Mouse (Mus musculus) heart, postnatal 0 days (tissue): ENCODE results near the gene Qk. TPM values are rescaled to one million over a fixed set of nuclear protein-coding genes. Genes with fewer than 3 reads are reported as not detected.
A peak's percentile ranks its signal among the peaks of the same experiment; 100 is the strongest.

Source experiments
- ATAC-seq: fragments of 200-750 bp; cut with Nextera tagmentation; 2 replicates; pipeline ENCODE4 v1.8.0; 2017; ENCODE audit warnings: low read depth, moderate number of reproducible peaks, moderate library complexity; ENCODE audit not compliant: insufficient read depth
- DNase-seq: peaks from one replicate; pipeline ENCODE4 v3.0.0-alpha.2; 2016; ENCODE audit warnings: low spot score
- H3K27ac ChIP-seq: fragments of 300-500 bp; sonication (generic); 2 replicates; pipeline ENCODE4 v1.5.1; 2014; ENCODE audit warnings: low read depth, mild to moderate bottlenecking
- H3K27me3 ChIP-seq: fragments of 300-500 bp; sonication (generic); 2 replicates; pipeline ENCODE4 v1.6.1; 2014; ENCODE audit warnings: low read length, mixed read lengths; ENCODE audit not compliant: control insufficient read depth, insufficient read depth
- H3K36me3 ChIP-seq: fragments of 300-500 bp; sonication (generic); replicated peaks from 2 replicates; pipeline ENCODE4 v1.6.1; 2014; ENCODE audit warnings: low read length, mixed read lengths; ENCODE audit not compliant: control insufficient read depth, insufficient read depth
- H3K4me1 ChIP-seq: fragments of 300-500 bp; sonication (generic); 2 replicates; pipeline ENCODE4 v1.6.1; 2014; ENCODE audit warnings: antibody characterized with exemption; ENCODE audit not compliant: control insufficient read depth, insufficient read depth
- H3K4me2 ChIP-seq: fragments of 300-500 bp; sonication (generic); 2 replicates; pipeline ENCODE4 v1.6.1; 2014; ENCODE audit warnings: low read depth, mild to moderate bottlenecking, low read length, moderate library complexity
- H3K4me3 ChIP-seq: fragments of 300-500 bp; sonication (generic); 2 replicates; pipeline ENCODE4 v1.5.1; 2014; ENCODE audit warnings: low read depth, low read length
- H3K9ac ChIP-seq: fragments of 300-500 bp; sonication (generic); replicated peaks from 2 replicates; pipeline ENCODE4 v1.6.1; 2014; ENCODE audit warnings: low read depth, low read length, mixed read lengths
- H3K9me3 ChIP-seq: fragments of 300-500 bp; sonication (generic); replicated peaks from 2 replicates; pipeline ENCODE4 v1.6.1; 2016; ENCODE audit warnings: low read length; ENCODE audit not compliant: control insufficient read depth
- CTCF ChIP-seq: IDR thresholded peaks from 2 replicates; pipeline ENCODE4 v1.5.1; 2016; ENCODE audit warnings: antibody characterized with exemption, control low read depth, low read depth
- EP300 ChIP-seq: IDR thresholded peaks from 2 replicates; pipeline ENCODE4 v1.6.1; 2016; ENCODE audit warnings: antibody characterized with exemption, low read depth
- WGBS: fragments of 180-500 bp; shearing (Covaris S2); extraction: QIAGEN DNeasy Blood & Tissue Kit; methylation state at CpG from one replicate; pipeline ENCODE4 v1.1.7; 2014; 5-methylcytosine and 5-hydroxymethylcytosine counted together
- polyA plus RNA-seq: library from polyadenylated mRNA; unstranded; fragments of >200 nt; fragmentation: Nextera tagmentation; extraction: Ambion mirVana; gene quantifications from 2 replicates; pipeline ENCODE4 v1.2.1, GENCODE M21; 2015
- total RNA-seq: library from RNA; depleted of rRNA; stranded (reverse); fragments of >200 nt; gene quantifications from 2 replicates; pipeline ENCODE4 v1.2.3, GENCODE M21; 2014; ENCODE audit warnings: low replicate concordance

The Qk gene
- total and polyA plus RNA-seq, 2 experiments from 2014 or later: 54.8 to 359 TPM

DNA sequence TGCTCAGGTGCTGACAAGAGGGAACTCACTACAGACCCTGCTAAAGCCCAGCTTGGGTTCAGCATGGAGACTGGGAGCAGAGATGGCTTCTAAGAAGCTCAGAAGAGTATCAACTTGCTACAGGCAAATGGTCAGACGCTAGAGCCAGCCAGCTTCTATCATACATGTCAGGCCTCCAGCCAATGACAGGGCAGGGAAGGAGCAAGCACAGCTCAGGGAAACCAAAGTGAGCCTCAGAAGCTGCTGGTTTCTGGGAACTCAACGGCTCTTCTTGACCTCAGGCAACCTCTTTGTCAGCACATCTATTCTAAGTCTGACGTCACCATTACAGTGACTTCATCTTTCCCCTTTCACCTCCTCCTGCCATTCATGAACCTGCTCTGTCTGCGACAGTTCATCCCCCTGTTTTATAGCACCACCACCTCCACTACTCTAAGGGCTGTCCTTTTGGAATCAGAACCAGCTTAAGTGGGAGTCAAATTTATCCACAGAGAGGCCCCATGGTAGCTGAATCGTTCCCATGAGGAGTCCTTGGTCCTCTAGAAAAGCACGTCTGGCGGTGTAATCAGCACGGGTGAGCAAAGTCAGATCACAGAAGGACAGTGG lies 166.7 kb downstream of the Qk start:
- Histone ChIP-seq H3K9ac (no peak overlapping the region), H3K27me3 (no peaks in the 10 kb centered on the region), H3K4me2 (no peak overlapping the region), H3K4me3 (no peak overlapping the region), H3K9me3 (no peaks in the 10 kb centered on the region; the same call in 1 of the 2 replicates), H3K36me3 (no peaks in the 10 kb centered on the region), H3K4me1 (peaks cover 11% of the 10 kb centered on the region), H3K27ac (peak overlapping the region; percentile 49)
- ATAC-seq (peak; percentile 69), DNase-seq (peak; percentile 55)
- TF ChIP-seq CTCF: no peak
- no peak for TF ChIP-seq EP300
- 17% methylated on average over 8 of the region's 8 CpGs for WGBS
